Mouse (Mus musculus) lung, postnatal 0 days (tissue): ENCODE measurements around the gene Pard3.

Source experiments
- CTCF ChIP-seq: IDR thresholded peaks from 2 replicates; pipeline ENCODE4 v1.5.1; 2016; ENCODE audit warnings: antibody characterized with exemption, mild to moderate bottlenecking
- EP300 ChIP-seq: IDR thresholded peaks from 2 replicates; pipeline ENCODE4 v1.6.1; 2016; ENCODE audit warnings: antibody characterized with exemption, mild to moderate bottlenecking, control low read depth

DNA sequence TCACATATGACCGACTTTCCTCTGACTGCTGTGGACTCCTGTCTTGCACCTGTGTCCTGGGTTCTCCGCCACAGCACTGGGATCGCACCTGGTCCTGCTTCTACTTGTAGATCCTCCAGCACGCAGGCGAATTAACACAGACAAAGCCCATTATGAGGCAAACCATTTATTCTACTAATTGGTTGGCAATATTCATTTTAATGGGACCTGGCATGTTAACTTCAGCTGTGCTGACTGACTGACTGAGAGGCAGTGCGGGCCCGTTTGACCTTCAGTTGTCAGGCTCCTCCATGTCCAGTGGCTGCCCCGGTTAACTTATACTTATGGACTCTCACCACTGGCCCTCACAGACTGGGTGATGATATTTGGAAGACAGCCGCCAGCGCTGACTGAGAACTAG, 128.6 kb downstream of the Pard3 start:
- TF ChIP-seq EP300, result no peak
- no peak for TF ChIP-seq CTCF
